Mouse (Mus musculus) E14TG2a.4 (cell line): ENCODE measurements around the gene Klhl12.
A peak's percentile ranks its signal among the peaks of the same experiment; 100 is the strongest.
"Not testable (repeated sequence)": the region's sequence is repeated elsewhere in the genome, so short reads cannot be mapped to it uniquely, and the experiment has no call there.

Experiments used
- H3K27me3 ChIP-seq: 2 replicates; pipeline ENCODE4 v1.6.1; 2014; ENCODE audit warnings: low read length, control low read depth; ENCODE audit not compliant: insufficient read depth
- H3K36me3 ChIP-seq: 2 replicates; pipeline ENCODE4 v1.6.1; 2014; ENCODE audit warnings: low read length, control low read depth; ENCODE audit not compliant: insufficient read depth
- H3K4me1 ChIP-seq: replicated peaks from 2 replicates; pipeline ENCODE4 v1.6.1; 2014; ENCODE audit warnings: low read depth, low read length, control low read depth
- H3K4me3 ChIP-seq: replicated peaks from 2 replicates; pipeline ENCODE4 v1.5.1; 2014; ENCODE audit warnings: mild to moderate bottlenecking, low read length
- H3K9me3 ChIP-seq: 2 replicates; pipeline ENCODE4 v1.6.1; 2014; ENCODE audit warnings: low read length, control low read depth
- CTCF ChIP-seq: conservative IDR thresholded peaks from 2 replicates; pipeline ENCODE4 v1.5.1; 2014; ENCODE audit warnings: low read length
- NANOG ChIP-seq: IDR thresholded peaks from 2 replicates; pipeline ENCODE4 v1.6.1; 2014; ENCODE audit warnings: borderline replicate concordance, low read length, mixed read lengths
- POU5F1 ChIP-seq: IDR thresholded peaks from 2 replicates; pipeline ENCODE4 v1.6.1; 2014; ENCODE audit warnings: low read length, borderline replicate concordance

Klhl12 gene

GRCm38 (mm10) chr1:134418414-134418975 lies 36.8 kb upstream of the Klhl12 start:
- Histone ChIP-seq H3K4me3 (peak overlapping the region; percentile 92), H3K9me3 (no peaks in the 10 kb centered on the region), H3K27me3 (no peaks in the 10 kb centered on the region), H3K36me3 (peaks cover 42% of the 10 kb centered on the region), H3K4me1 (peaks cover 87% of the 10 kb centered on the region)
- TF ChIP-seq CTCF, result no peak
- no peak for TF ChIP-seq POU5F1
- TF ChIP-seq NANOG, result no peak

DNA sequence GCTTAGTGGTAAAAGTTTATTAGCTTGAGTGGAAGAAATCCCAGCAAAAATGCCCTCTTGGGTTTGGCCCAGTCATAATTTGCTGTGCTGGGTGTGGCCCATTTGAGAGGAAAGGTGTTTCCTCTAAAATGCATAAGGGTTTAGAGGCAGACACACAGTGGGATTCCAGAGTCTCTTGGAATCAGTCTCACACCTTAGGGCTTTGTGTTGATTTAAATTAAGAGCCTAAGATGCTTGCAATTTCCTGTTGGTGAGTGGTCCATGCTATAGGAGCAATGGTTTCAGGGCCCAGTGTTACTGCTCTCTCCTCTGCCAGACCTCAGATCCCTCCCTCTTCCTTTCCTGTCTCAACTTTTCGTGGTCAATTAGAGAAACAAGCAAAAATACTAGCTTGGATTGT lies 36.2 kb upstream of the Klhl12 start:
- H3K9me3 ChIP-seq, result no peaks in the 10 kb centered on the region
- peaks cover 88% of the 10 kb centered on the region for H3K4me1 ChIP-seq
- TF ChIP-seq POU5F1, result no peak
- no peak for TF ChIP-seq CTCF
- TF ChIP-seq NANOG, result peak; percentile 39; the same call in 1 of the 2 replicates
- H3K36me3 ChIP-seq, result peaks cover 46% of the 10 kb centered on the region
- peak overlapping the region; percentile 35 for H3K4me3 ChIP-seq
- H3K27me3 ChIP-seq, result no peaks in the 10 kb centered on the region

DNA sequence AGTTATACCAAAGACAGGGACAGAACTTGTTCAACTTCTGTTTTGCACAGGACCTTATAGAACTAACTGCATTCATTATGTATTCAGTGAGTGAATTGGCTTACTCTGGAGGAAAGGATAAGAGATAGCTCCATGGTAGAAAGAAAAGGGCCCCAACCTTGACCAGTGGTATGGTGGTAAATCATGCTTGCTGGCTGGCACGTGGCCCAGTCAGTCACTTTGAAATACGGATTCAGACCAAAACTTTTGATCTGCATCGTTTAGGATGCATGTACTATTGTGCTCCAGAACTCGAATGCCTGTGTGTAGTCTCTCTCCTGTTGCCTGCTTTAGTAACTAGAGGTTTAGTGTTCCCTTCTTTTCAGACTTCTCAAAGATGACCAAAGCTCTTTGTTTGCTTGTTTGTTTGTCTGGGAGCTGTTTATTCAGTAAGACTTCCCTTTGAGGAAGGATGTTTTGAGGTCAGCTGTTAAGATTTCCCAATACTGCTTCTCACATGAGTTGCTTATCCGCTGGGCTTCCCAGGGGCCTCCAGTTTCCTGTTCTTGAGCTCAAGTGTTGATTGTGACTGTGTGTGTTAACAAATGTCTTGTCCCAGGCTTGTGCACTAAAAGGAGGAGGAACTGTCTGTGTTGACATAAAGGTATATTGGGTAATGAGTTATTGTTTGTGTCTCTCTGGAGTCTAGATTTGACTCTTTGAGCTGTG lies 35.4 kb upstream of the Klhl12 start:
- no peaks in the 10 kb centered on the region for H3K27me3 ChIP-seq
- no peak for TF ChIP-seq CTCF
- no peak for TF ChIP-seq POU5F1
- no peak for TF ChIP-seq NANOG
- peaks cover 88% of the 10 kb centered on the region for H3K4me1 ChIP-seq
- H3K36me3 ChIP-seq, result peaks cover 54% of the 10 kb centered on the region
- H3K4me3 ChIP-seq, result peak overlapping the region; percentile 35; the same call in 1 of the 2 replicates
- H3K9me3 ChIP-seq, result no peaks in the 10 kb centered on the region

- Histone ChIP-seq H3K36me3 (peaks cover 75% of the 10 kb centered on the region), H3K27me3 (no peaks in the 10 kb centered on the region), H3K4me1 (peaks cover 98% of the 10 kb centered on the region), H3K9me3 (no peaks in the 10 kb centered on the region), H3K4me3 (peak overlapping the region; percentile 42)
- no peak for TF ChIP-seq CTCF
- no peak for TF ChIP-seq POU5F1
- TF ChIP-seq NANOG, result no peak
Measured at GRCm38 (mm10) chr1:134423911-134424310, 31.4 kb upstream of the Klhl12 start.

- no peaks in the 10 kb centered on the region for H3K9me3 ChIP-seq
- no peak for TF ChIP-seq NANOG
- TF ChIP-seq POU5F1, result no peak
- TF ChIP-seq CTCF, result no peak
- no peaks in the 10 kb centered on the region for H3K27me3 ChIP-seq
- H3K4me1 ChIP-seq, result peaks cover 93% of the 10 kb centered on the region
- H3K36me3 ChIP-seq, result peaks cover 92% of the 10 kb centered on the region
- no peak overlapping the region for H3K4me3 ChIP-seq
Measured at GRCm38 (mm10) chr1:134426289-134426688, 29.0 kb upstream of the Klhl12 start.

DNA sequence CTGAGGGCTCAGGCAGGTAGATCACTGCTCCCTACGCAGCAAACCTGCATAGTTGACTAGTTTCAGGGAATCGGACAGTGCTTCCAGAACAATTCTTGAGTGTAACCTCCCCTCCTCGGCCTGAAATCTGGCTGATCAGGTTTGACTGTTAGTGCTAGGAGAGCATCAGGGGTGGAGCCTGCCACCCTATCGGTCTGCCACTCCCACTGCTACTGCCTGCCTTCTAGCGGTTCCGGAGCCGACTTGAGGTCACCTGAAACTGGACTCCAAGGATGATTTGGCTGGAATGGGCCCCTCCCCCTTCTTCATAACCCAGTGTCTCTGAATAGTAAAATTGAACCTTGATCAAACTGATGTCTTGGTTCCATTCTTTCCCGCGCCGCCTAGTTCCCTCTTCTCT lies 22.3 kb upstream of the Klhl12 start:
- no peaks in the 10 kb centered on the region for H3K9me3 ChIP-seq
- H3K27me3 ChIP-seq, result no peaks in the 10 kb centered on the region
- H3K4me3 ChIP-seq, result peak overlapping the region; percentile 17; the same call in 1 of the 2 replicates
- no peak for TF ChIP-seq NANOG
- TF ChIP-seq POU5F1, result no peak
- no peak for TF ChIP-seq CTCF
- H3K4me1 ChIP-seq, result peaks cover 82% of the 10 kb centered on the region
- H3K36me3 ChIP-seq, result peaks cover 49% of the 10 kb centered on the region

DNA sequence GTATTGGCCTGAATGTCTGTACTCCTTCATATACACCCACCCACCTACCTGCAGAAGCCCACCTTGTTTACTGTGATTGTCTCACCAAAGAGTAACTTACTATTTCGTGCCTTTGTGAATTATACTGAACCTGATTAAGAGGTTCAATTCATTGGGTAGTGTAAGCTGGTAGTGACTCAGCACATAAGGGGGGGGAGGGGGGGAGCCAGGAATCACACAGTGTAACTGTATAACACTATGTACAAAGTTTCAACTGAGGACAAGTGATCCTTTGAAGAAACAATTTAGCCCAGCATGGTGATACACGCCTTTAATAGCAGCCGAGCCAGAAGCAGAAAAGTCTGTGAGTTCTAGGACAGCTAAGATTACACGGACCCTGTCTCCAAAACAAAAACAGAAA lies 21.9 kb upstream of the Klhl12 start:
- Histone ChIP-seq H3K4me3 (peak overlapping the region; percentile 17; the same call in 1 of the 2 replicates), H3K4me1 (peaks cover 77% of the 10 kb centered on the region), H3K9me3 (no peaks in the 10 kb centered on the region), H3K36me3 (peaks cover 44% of the 10 kb centered on the region), H3K27me3 (no peaks in the 10 kb centered on the region)
- TF ChIP-seq NANOG (no peak), CTCF (no peak), POU5F1 (no peak)

DNA sequence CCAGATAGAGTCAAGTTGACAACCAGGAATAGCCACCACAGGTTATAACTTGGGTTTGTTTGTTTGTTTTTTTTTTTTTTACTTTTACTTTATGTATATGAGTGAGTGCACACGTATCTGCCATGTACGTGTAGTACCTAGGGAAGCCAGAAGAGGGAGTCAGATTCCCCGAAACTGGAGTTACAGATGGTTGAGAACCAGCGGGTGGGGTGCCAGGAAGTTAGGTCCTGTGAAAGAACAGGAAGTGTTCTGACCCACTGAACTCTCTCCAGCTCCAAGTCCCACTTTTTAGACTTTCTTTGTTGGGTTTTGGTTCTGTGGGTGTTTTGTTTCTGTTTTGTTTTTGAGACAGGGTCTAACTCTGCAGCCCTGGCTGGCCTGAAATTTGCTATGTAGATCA lies 19.9 kb upstream of the Klhl12 start:
- Histone ChIP-seq H3K9me3 (no peaks in the 10 kb centered on the region), H3K36me3 (peaks cover 25% of the 10 kb centered on the region), H3K4me1 (peaks cover 62% of the 10 kb centered on the region), H3K4me3 (peak overlapping the region; percentile 58), H3K27me3 (no peaks in the 10 kb centered on the region)
- TF ChIP-seq POU5F1, result no peak
- TF ChIP-seq CTCF, result peak; percentile 85
- TF ChIP-seq NANOG, result no peak

DNA sequence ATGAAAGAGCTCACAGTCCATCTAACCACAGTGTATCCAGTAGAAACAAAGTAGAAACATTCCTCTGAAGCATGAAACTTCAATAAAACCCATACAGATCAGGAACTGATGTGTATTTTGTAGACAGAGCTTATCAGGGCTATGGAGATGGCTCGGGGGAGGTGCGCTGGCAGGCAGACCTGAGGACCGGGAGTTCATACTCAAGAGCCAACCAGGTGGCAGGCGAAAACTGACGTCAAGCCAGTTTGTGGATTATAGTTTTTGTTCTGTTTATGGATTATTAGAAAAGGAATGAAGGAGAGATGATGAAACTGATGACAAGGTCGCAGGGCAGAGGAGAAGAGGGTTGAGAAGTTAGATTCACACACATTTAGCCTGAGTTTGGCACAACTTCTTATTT lies 14.9 kb upstream of the Klhl12 start:
- Histone ChIP-seq H3K4me3 (no peak overlapping the region), H3K36me3 (peaks cover 4% of the 10 kb centered on the region; the same call in 1 of the 2 replicates), H3K27me3 (no peaks in the 10 kb centered on the region), H3K9me3 (peaks cover 34% of the 10 kb centered on the region), H3K4me1 (peaks cover 14% of the 10 kb centered on the region)
- TF ChIP-seq NANOG (no peak), CTCF (no peak), POU5F1 (no peak)

DNA sequence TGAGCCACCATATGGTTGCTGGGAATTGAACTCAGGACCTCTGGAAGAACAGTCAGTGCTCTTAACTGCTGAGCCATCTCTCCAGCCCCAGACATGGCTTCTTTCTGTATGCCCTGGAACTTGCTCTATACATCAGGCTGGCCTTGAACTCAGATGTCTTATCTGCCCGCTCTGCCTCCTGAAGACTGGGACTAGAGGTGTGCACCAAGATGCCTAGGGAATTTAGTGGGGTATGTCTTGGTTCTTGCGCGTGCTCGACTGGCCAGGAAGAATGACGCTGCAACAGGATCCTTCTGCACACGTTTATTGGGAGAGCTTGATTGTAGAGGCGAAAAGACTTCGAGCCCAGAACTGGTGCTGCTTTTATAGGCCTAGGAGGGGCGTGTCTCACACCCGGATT lies 13.6 kb upstream of the Klhl12 start:
- not testable (repeated sequence) for H3K27me3 ChIP-seq, H3K4me1 ChIP-seq, H3K36me3 ChIP-seq, H3K4me3 ChIP-seq
- peaks cover 47% of the 10 kb centered on the region for H3K9me3 ChIP-seq
